Mouse (Mus musculus) forebrain, embryonic 16.5 days (tissue): ENCODE measurements around the gene Snx1. TPM values are rescaled to one million over a fixed set of nuclear protein-coding genes. Genes with fewer than 3 reads are reported as not detected.

Source experiments
- ATAC-seq: fragments of 200-750 bp; cut with Nextera tagmentation; 2 replicates; pipeline ENCODE4 v1.8.0; 2017; ENCODE audit warnings: mild to moderate bottlenecking, moderate library complexity
- H3K27ac ChIP-seq: fragments of 300-500 bp; sonication (generic); 2 replicates; pipeline ENCODE4 v1.5.1; 2014; ENCODE audit warnings: low read length, control low read depth
- H3K27me3 ChIP-seq: fragments of 300-500 bp; sonication (generic); replicated peaks from 2 replicates; pipeline ENCODE4 v1.6.1; 2014; ENCODE audit warnings: low read length; ENCODE audit not compliant: control insufficient read depth, insufficient read depth
- H3K36me3 ChIP-seq: fragments of 300-500 bp; sonication (generic); 2 replicates; pipeline ENCODE4 v1.6.1; 2014; ENCODE audit not compliant: control insufficient read depth, insufficient read depth
- H3K4me1 ChIP-seq: fragments of 300-500 bp; sonication (generic); replicated peaks from 2 replicates; pipeline ENCODE4 v1.6.1; 2014; ENCODE audit warnings: low read length; ENCODE audit not compliant: control insufficient read depth, insufficient read depth
- H3K4me2 ChIP-seq: fragments of 300-500 bp; sonication (generic); 2 replicates; pipeline ENCODE4 v1.6.1; 2014; ENCODE audit warnings: mild to moderate bottlenecking, low read length, control low read depth
- H3K4me3 ChIP-seq: fragments of 300-500 bp; sonication (generic); replicated peaks from 2 replicates; pipeline ENCODE4 v1.5.1; 2014; ENCODE audit warnings: mild to moderate bottlenecking, low read length, control low read depth
- H3K9ac ChIP-seq: fragments of 300-500 bp; sonication (generic); replicated peaks from 2 replicates; pipeline ENCODE4 v1.6.1; 2014; ENCODE audit warnings: low read depth, low read length, control low read depth
- H3K9me3 ChIP-seq: fragments of 300-500 bp; sonication (generic); 2 replicates; pipeline ENCODE4 v1.6.1; 2016; ENCODE audit warnings: low read length; ENCODE audit not compliant: control insufficient read depth
- WGBS: fragments of 180-500 bp; shearing (Covaris S2); extraction: QIAGEN DNeasy Blood & Tissue Kit; methylation state at CpG from one replicate; pipeline ENCODE4 v1.1.7; 2014; 5-methylcytosine and 5-hydroxymethylcytosine counted together
- polyA plus RNA-seq: library from polyadenylated mRNA; unstranded; fragments of >200 nt; fragmentation: Nextera tagmentation; extraction: Ambion mirVana; gene quantifications from 2 replicates; pipeline ENCODE4 v1.2.1, GENCODE M21; 2015

The Snx1 gene
- polyA plus RNA-seq, 1 experiment from 2014 or later = 101 TPM

DNA sequence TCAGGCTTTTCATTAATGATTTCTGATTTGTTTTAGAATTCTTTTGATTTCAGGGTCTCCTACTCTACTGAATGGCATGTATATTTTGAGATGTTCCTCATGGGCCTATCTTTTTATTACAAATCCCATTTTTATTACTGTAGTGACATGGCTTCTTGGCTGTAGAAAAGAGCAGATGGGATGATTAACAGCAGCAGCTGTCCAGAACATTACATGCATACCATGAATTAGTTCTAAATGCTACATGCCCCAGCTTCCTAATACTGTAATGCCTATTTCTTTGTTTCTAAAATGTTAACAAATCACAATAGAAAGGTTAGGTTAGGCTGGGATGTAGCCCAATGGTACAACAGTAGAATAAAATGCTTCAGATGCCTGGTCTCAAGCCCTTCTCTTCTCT, 5.0 kb downstream of the Snx1 start:
- Histone ChIP-seq H3K4me3 (no peak overlapping the region), H3K9ac (no peak overlapping the region), H3K9me3 (no peaks in the 10 kb centered on the region), H3K4me1 (peaks cover 26% of the 10 kb centered on the region), H3K4me2 (no peak overlapping the region), H3K27me3 (no peaks in the 10 kb centered on the region), H3K36me3 (no peaks in the 10 kb centered on the region), H3K27ac (no peak overlapping the region; the same call in 1 of the 2 replicates)
- ATAC-seq = no peak

DNA sequence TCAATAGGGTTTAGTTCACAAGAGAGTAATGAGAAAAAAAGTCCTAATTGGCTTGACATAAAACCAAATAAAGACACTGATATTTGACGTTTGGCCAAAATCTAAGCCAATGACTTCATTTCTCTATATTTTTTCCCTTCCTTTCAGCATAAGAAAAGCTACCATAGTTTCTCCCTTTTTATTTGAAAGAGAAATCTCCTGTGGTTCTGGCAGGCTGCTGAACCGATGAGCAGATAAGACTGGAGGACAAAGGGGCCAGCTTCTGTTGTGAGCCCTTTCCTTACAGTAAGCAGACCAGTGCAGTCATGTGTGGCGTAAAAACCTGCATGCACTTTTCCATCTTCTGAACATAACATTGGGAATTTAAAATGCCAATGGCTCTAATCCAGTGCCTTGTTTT, 5.4 kb downstream of the Snx1 start:
- WGBS = 50% methylated on average over 3 of the region's 3 CpGs
- H3K27ac ChIP-seq = peak overlapping the region; percentile 68; the same call in 1 of the 2 replicates

DNA sequence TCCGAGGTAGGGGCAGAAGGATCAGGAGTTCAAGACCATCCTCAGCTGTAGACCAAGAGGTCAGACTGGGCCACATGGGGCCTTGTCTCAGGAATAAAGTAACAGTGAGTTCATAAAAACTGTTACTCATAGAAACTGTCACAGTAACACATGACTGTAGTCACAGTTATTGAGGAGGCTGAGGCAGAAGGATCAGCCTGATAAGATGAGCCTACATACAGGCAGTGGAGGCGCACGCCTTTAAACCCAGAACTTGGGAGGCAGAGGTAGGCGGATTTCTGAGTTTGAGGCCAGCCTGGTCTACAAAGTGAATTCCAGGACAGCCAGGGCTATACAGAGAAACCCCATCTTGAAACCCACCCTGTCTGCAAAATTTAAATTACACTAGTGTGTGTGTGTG, 6.3 kb downstream of the Snx1 start:
- no peak overlapping the region for H3K4me2 ChIP-seq
- H3K27ac ChIP-seq = no peak overlapping the region
- 95% methylated on average over 4 of the region's 4 CpGs for WGBS
- H3K9ac ChIP-seq = no peak overlapping the region
- H3K4me3 ChIP-seq = no peak overlapping the region
- no peak for ATAC-seq
- no peaks in the 10 kb centered on the region for H3K9me3 ChIP-seq
- no peaks in the 10 kb centered on the region for H3K27me3 ChIP-seq
- peaks cover 18% of the 10 kb centered on the region for H3K4me1 ChIP-seq
- no peaks in the 10 kb centered on the region for H3K36me3 ChIP-seq

More for the DNA sequence above, 5.4 kb downstream of the Snx1 start:
- H3K4me1 ChIP-seq = peaks cover 24% of the 10 kb centered on the region
- no peak overlapping the region for H3K4me3 ChIP-seq
- H3K9me3 ChIP-seq = no peaks in the 10 kb centered on the region
- H3K27me3 ChIP-seq = no peaks in the 10 kb centered on the region
- no peak for ATAC-seq
- H3K36me3 ChIP-seq = no peaks in the 10 kb centered on the region
- H3K9ac ChIP-seq = no peak overlapping the region
- H3K4me2 ChIP-seq = no peak overlapping the region

DNA sequence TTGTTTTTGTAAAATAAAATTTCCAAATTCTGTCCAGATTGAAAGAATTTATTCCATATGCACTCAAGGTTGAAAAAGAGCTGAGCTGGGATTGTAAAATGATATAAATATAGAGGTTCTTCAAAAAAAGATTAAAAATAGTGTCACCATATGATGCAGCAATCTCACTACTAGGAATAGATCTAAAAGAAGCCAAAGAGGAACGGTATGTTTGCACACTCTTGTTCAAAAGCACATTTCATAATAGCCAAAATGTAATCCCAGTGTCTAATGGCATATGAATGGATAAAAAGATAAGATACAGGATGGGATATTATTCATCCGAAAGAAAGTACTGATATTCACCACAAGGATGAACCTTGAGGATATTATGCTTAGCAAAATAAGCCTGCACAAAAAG, 6.9 kb downstream of the Snx1 start:
- no peak overlapping the region for H3K27ac ChIP-seq
- H3K36me3 ChIP-seq = no peaks in the 10 kb centered on the region
- H3K9me3 ChIP-seq = no peaks in the 10 kb centered on the region
- H3K4me3 ChIP-seq = no peak overlapping the region
- H3K4me2 ChIP-seq = no peak overlapping the region
- no peak for ATAC-seq
- H3K4me1 ChIP-seq = peaks cover 17% of the 10 kb centered on the region
- WGBS = 85% methylated on average over 2 of the region's 2 CpGs
- H3K9ac ChIP-seq = no peak overlapping the region
- H3K27me3 ChIP-seq = no peaks in the 10 kb centered on the region

- no peak overlapping the region for H3K9ac ChIP-seq
- no peak overlapping the region for H3K27ac ChIP-seq
- ATAC-seq = no peak
- no peak overlapping the region for H3K4me2 ChIP-seq
- peaks cover 2% of the 10 kb centered on the region; the same call in 1 of the 2 replicates for H3K36me3 ChIP-seq
- WGBS = 58% methylated on average over 8 of the region's 8 CpGs
- peaks cover 6% of the 10 kb centered on the region; the same call in 1 of the 2 replicates for H3K4me1 ChIP-seq
- H3K27me3 ChIP-seq = no peaks in the 10 kb centered on the region
- no peaks in the 10 kb centered on the region for H3K9me3 ChIP-seq
- no peak overlapping the region for H3K4me3 ChIP-seq
Measured at GRCm38 (mm10) chr9:66116890-66117289, 9.5 kb downstream of the Snx1 start.

DNA sequence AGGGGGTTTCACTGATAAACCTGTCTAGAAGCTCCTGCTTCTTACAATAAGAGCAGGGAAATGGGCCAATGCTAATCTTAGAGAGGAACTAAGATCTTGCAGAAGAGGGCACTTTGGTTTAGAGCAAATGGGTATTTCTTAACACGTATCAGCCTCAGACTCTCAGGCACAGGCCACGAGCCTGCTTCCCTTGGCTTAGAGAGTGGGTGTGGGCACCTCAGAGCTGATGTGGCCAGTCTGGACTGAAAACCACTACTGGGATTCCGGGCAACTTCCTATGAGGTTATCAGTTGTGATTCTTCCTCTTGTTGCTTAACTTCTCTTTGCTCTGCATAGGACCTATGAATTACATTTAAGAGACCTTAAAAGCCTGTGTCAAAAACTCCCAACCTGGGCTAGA, 12.0 kb downstream of the Snx1 start:
- peaks cover 2% of the 10 kb centered on the region; the same call in 1 of the 2 replicates for H3K36me3 ChIP-seq
- H3K4me1 ChIP-seq = peaks cover 11% of the 10 kb centered on the region
- 90% methylated on average over 3 of the region's 3 CpGs for WGBS
- H3K4me2 ChIP-seq = no peak overlapping the region
- no peaks in the 10 kb centered on the region for H3K9me3 ChIP-seq
- no peak overlapping the region for H3K27ac ChIP-seq
- H3K4me3 ChIP-seq = no peak overlapping the region
- H3K27me3 ChIP-seq = no peaks in the 10 kb centered on the region
- ATAC-seq = no peak
- no peak overlapping the region for H3K9ac ChIP-seq

GRCm38 (mm10) chr9:66110611-66111379, 15.6 kb downstream of the Snx1 start:
- Histone ChIP-seq H3K9ac (no peak overlapping the region), H3K36me3 (peaks cover 13% of the 10 kb centered on the region), H3K4me2 (no peak overlapping the region), H3K4me3 (no peak overlapping the region), H3K9me3 (no peaks in the 10 kb centered on the region), H3K27me3 (no peaks in the 10 kb centered on the region), H3K27ac (peak overlapping the region; percentile 33; the same call in 1 of the 2 replicates), H3K4me1 (peaks cover 7% of the 10 kb centered on the region)
- ATAC-seq = no peak
- 9% methylated on average over 8 of the region's 8 CpGs for WGBS

DNA sequence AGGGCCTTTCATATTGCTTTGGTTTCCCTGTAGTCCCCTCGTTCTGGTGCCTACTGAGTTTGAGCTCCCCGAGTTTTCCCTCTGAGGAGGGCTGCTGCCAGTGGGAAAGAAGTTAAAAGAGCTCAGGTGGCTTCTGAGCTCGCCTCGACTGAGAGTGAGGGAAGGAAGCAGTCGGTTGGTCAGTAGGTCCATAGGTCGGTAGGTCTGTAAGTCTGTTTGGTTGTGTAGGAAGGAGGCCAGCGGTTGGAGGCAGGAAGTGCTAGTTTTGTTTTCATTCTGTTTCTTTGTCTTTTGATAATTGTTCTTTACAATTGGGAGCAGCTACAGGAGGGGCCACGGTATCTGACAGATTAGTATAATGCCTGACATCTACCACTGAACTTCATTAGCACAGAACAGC, 16.3 kb downstream of the Snx1 start:
- Histone ChIP-seq H3K27me3 (no peaks in the 10 kb centered on the region), H3K9me3 (no peaks in the 10 kb centered on the region), H3K27ac (no peak overlapping the region), H3K4me2 (no peak overlapping the region), H3K4me1 (peaks cover 7% of the 10 kb centered on the region), H3K9ac (no peak overlapping the region), H3K4me3 (no peak overlapping the region), H3K36me3 (peaks cover 15% of the 10 kb centered on the region)
- ATAC-seq = no peak
- WGBS = 26% methylated on average over 8 of the region's 8 CpGs

DNA sequence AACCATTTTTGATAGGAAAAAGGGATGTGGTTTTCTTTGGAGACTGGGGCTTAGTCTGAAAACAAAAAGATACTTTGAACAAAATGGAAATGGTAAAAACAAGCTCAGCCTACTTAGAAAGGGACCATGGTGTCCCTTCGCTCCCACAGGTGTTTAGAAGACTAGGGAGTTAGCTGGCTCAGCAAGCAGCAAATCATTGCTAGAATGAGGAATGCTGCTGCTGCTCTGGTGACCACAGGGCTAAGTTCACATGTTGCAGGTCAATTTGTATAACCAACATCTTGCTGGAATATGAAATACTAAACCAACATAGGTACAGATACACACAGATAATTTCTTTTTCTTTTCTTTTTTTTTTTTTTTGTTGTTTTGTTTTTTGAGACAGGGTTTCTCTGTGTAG, 16.8 kb downstream of the Snx1 start:
- H3K27me3 ChIP-seq = no peaks in the 10 kb centered on the region
- ATAC-seq = no peak
- H3K36me3 ChIP-seq = peaks cover 21% of the 10 kb centered on the region

More for the DNA sequence above, 16.8 kb downstream of the Snx1 start:
- Histone ChIP-seq H3K9ac (no peak overlapping the region), H3K4me2 (no peak overlapping the region), H3K27ac (no peak overlapping the region), H3K4me1 (peaks cover 7% of the 10 kb centered on the region), H3K9me3 (no peaks in the 10 kb centered on the region), H3K4me3 (no peak overlapping the region)
- 95% methylated on average over 1 of the region's 1 CpGs for WGBS
